Mouse (Mus musculus): ENCODE measurements around the gene Atp12a.
A peak's percentile ranks its signal among the peaks of the same experiment; 100 is the strongest.

DNA sequence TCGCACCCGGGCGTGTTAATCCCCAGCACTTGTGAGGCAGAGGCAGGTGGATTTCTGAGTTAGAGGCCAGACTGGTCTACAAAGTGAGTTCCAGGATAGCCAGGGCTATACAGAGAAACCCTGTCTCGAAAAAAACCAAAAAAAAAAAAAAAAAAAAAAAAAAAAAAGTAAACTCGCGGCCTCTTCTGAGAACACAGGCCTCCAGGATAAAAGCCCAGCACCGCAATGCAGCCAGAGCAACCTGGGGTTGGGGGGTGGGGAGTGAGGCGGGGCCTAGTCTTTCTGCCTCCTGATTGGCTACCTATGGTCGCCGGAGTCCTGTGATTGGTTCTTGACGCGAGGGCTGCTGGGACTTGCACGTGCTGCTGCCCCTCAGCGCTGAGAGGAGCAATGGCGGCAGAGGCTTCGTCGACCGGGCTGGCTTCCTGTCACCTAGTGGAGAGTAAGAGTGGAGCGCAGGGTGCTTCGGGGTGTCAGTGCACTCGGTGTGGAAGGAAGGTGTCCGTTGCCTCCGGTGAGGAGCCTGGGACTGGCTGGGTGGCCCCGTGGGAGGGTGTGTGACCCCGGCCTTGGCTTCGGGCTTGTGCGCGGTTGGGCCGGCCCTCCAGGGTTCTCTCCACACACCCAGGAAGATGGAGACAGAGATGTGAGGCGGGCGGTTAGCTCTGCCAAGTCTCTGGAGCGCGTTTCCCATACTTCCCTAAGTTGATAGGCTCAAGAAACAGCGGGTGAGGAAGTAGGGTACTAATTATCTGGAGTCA, 37.6 kb downstream of the Atp12a start, which contains the start of gene Rnf17:
- peak; percentile 95 for TF ChIP-seq ZNF384 (IDR thresholded peaks at IDR 0.05; ENCODE audit: low read depth, low read length)
- no peak for TF ChIP-seq MAFK (IDR thresholded peaks at IDR 0.05; ENCODE audit: insufficient read depth, low read depth, low read length)
- TF ChIP-seq HCFC1 (IDR thresholded peaks at IDR 0.05; ENCODE audit: borderline replicate concordance, insufficient read depth, low read length), result peak; percentile 62; the same call in 1 of the 2 replicates
- TF ChIP-seq CHD2 (IDR thresholded peaks at IDR 0.05; ENCODE audit: low read depth, low read length), result 0 out of 2 replicates have a peak, but pooled peaks have one; percentile 34

Measured in ES-E14 (cell line).